Mouse (Mus musculus): ENCODE measurements around the gene Mroh3. TPM values are rescaled to one million over a fixed set of nuclear protein-coding genes. Genes with fewer than 3 reads are reported as not detected.

The Mroh3 gene
- polyA plus RNA-seq (2015; fragmentation: Nextera tagmentation; extraction: Ambion mirVana): not detected in 2 replicates

DNA sequence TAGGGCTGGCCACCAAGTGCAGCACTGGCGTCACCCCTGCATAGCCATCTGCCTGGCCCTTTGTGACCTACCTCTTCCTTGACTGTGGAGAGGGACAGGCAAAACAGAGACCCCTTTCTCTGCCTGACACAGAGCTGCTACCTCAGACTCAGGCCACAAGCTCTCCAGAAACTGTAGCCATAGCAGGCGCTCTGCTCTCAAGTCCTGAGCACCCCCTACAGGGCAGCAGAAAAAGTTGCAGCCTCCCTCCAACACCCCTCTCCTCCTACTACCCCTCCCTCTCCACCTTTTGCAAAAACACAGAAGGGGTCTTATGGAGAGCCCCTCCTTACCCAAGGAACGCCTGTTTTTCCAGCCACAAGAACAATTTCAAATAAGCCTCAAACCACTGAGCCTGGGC lies at the start of gene Mroh3:
Mroh3 (minus strand) TSS at position 26 of the 400 bp plus-strand sequence.
- Histone ChIP-seq H3K4me2 (no peak within 1 kb of the TSS), H3K36me3 (peaks cover 12% of the 10 kb centered on the region), H3K4me1 (replicated peaks) (no peaks in the 10 kb centered on the region), H3K27me3 (no peaks in the 10 kb centered on the region), H3K4me3 (no peak within 1 kb of the TSS), H3K9ac (no peak within 1 kb of the TSS), H3K9me3 (no peaks in the 10 kb centered on the region), H3K27ac (no peak within 1 kb of the TSS)
- WGBS: 42% methylated on average over 3 of the region's 3 CpGs
- ATAC-seq (ENCODE audit: low FRiP score): 0 out of 2 replicates have a peak, but pooled peaks have one; percentile 21

DNA sequence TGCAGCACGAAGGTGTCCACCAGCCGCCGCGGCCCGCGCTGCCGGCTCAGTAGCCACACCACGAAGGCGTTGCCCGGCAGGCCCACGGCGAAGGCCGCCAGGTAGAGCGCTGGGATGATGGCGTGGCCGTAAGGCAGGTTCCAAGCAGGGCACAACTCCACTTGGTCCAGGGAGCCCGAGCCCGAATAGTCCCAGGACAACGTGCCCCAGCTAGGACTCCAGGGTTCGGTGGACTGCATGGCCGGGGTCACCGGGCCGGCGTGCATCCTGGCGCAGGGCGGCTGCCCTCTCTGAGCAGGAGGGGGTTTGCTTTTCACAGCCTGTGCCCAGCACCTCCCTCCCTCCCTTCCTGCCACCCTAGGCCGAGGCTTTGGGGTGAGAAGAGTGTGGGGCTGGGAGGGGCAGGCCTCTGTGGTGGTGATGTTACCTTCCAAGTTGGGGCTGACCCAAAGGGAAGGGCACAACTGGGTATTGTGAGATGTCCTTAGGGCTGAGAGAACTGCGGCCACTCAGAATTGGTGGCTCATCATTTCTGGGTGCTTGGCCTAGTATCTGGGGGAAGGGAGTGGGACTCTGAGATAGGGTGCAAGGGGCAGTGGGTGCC lies 48.1 kb upstream of the Mroh3 start, which contains the start of gene Gpr25:
Gpr25 (minus strand) TSS at position 239 of the 604 bp plus-strand sequence.
- 7% methylated on average over 28 of the region's 28 CpGs for WGBS
- H3K9ac ChIP-seq: peak within 1 kb of the TSS; percentile 80
- H3K27me3 ChIP-seq: peaks cover 65% of the 10 kb centered on the region
- H3K4me2 ChIP-seq: peak within 1 kb of the TSS; percentile 92
- ATAC-seq (ENCODE audit: low FRiP score): peak; percentile 30; the same call in 1 of the 2 replicates
- H3K4me3 ChIP-seq: peak within 1 kb of the TSS; percentile 57
- peak within 1 kb of the TSS; percentile 69 for H3K27ac ChIP-seq
- no peaks in the 10 kb centered on the region for H3K36me3 ChIP-seq
- H3K4me1 ChIP-seq (replicated peaks): peaks cover 20% of the 10 kb centered on the region
- H3K9me3 ChIP-seq: no peaks in the 10 kb centered on the region

- Histone ChIP-seq H3K4me3 (peak overlapping the region; percentile 57), H3K27me3 (peaks cover 67% of the 10 kb centered on the region), H3K27ac (peak overlapping the region; percentile 69)
Observed at GRCm38 (mm10) chr1:136259893-136260634, 47.4 kb upstream of the Mroh3 start.

GRCm38 (mm10) chr1:136259543-136259892 lies 46.9 kb upstream of the Mroh3 start:
- 4% methylated on average over 16 of the region's 16 CpGs for WGBS
- no peak overlapping the region for H3K27ac ChIP-seq
- ATAC-seq (ENCODE audit: low FRiP score): peak; percentile 8; the same call in 1 of the 2 replicates

More at GRCm38 (mm10) chr1:136259893-136260634, 47.4 kb upstream of the Mroh3 start:
- Histone ChIP-seq H3K36me3 (no peaks in the 10 kb centered on the region), H3K9me3 (no peaks in the 10 kb centered on the region), H3K9ac (peak overlapping the region; percentile 80), H3K4me2 (peak overlapping the region; percentile 92), H3K4me1 (replicated peaks) (peaks cover 25% of the 10 kb centered on the region)
- ATAC-seq (ENCODE audit: low FRiP score): peak; percentile 83
- under 1% methylated on average over 89 of the region's 95 CpGs for WGBS

DNA sequence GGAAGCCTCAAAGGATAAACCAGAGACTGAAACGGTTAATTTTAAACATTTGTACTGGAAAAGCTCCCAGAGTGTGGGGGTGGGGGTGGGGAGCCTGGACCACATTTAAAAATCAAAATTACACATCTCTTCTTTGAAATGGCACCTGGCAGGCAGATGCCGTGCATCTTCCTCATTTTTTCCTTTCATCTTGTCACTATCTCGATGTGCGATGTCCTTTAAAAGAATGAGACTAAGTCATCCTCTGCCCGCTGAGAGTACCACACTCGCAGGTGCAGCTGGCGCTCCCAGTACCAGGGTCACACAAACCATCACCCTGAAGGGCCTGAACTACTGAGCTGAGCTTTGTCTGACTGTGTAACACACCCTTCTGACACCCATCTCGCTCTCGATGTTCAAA lies 45.9 kb upstream of the Mroh3 start:
- 80% methylated on average over 9 of the region's 9 CpGs for WGBS
- H3K4me1 ChIP-seq (replicated peaks): peaks cover 25% of the 10 kb centered on the region
- H3K4me2 ChIP-seq: no peak overlapping the region
- no peaks in the 10 kb centered on the region for H3K9me3 ChIP-seq
- H3K4me3 ChIP-seq: no peak overlapping the region
- ATAC-seq (ENCODE audit: low FRiP score): no peak
- no peak overlapping the region for H3K9ac ChIP-seq
- H3K27me3 ChIP-seq: peaks cover 70% of the 10 kb centered on the region
- H3K27ac ChIP-seq: no peak overlapping the region
- H3K36me3 ChIP-seq: no peaks in the 10 kb centered on the region

More at GRCm38 (mm10) chr1:136259543-136259892, 46.9 kb upstream of the Mroh3 start:
- Histone ChIP-seq H3K27me3 (peaks cover 67% of the 10 kb centered on the region), H3K4me3 (peak overlapping the region; percentile 57), H3K36me3 (no peaks in the 10 kb centered on the region), H3K9me3 (no peaks in the 10 kb centered on the region), H3K9ac (peak overlapping the region; percentile 80), H3K4me1 (replicated peaks) (peaks cover 25% of the 10 kb centered on the region), H3K4me2 (peak overlapping the region; percentile 92)

GRCm38 (mm10) chr1:136255657-136256056 lies 43.0 kb upstream of the Mroh3 start:
- H3K4me3 ChIP-seq: no peak overlapping the region
- no peak overlapping the region for H3K4me2 ChIP-seq
- ATAC-seq (ENCODE audit: low FRiP score): no peak
- peaks cover 45% of the 10 kb centered on the region for H3K27me3 ChIP-seq
- no peak overlapping the region for H3K9ac ChIP-seq
- H3K4me1 ChIP-seq (replicated peaks): peaks cover 20% of the 10 kb centered on the region
- WGBS: 41% methylated on average over 8 of the region's 8 CpGs
- H3K36me3 ChIP-seq: no peaks in the 10 kb centered on the region
- H3K27ac ChIP-seq: no peak overlapping the region
- H3K9me3 ChIP-seq: no peaks in the 10 kb centered on the region

DNA sequence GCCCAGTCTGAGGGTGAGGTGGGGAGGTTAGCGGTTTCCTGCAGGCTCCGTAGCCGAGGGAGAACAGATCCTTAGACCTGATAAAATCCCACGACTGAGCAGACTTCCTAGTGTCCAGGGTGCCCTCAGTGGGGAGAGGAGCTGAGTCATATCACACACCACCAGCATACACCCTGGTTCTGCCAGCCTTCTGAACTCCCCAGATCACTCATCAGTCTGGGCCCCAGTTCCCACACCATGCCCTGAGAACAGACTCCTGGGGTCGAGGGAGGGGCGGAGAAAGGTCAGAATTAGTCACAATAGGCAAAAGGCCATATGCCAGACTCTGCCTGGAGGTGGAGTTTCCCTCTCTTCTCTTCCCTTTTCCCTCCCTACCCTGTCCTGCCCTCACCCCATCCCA lies 42.5 kb upstream of the Mroh3 start:
- 35% methylated on average over 6 of the region's 6 CpGs for WGBS
- ATAC-seq (ENCODE audit: low FRiP score): no peak
- Histone ChIP-seq H3K36me3 (no peaks in the 10 kb centered on the region), H3K4me1 (replicated peaks) (peaks cover 15% of the 10 kb centered on the region), H3K27ac (no peak overlapping the region), H3K4me3 (no peak overlapping the region), H3K9me3 (no peaks in the 10 kb centered on the region), H3K27me3 (peaks cover 40% of the 10 kb centered on the region), H3K4me2 (no peak overlapping the region), H3K9ac (no peak overlapping the region)

DNA sequence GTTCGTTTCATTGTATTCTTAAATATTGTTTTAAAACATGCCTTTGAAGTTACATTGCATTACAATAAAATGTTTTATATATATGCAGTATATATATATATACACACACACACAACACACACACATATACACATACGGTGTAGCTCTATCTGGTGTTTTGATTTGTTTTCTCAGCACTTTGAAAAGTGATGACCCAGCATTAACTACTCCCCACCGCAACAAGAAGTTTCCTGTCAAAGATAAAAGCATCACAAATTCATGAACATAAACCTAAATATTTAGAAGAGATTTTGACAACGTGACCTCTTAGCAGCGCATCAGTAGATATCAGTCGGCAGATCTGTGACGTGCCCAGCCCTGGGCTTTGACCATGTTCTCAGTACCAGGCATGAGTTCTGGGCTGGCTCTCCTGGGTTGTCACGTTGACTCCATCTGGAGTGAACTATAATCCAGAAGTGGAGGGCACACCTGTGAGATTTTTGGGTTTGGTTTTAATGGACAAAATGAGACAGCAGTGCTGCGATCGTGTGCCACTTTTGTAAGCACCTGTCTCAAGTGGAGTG lies 42.0 kb upstream of the Mroh3 start:
- ATAC-seq (ENCODE audit: low FRiP score): no peak
- WGBS: 88% methylated on average over 10 of the region's 10 CpGs

GRCm38 (mm10) chr1:136253472-136253871 lies 40.8 kb upstream of the Mroh3 start:
- no peak overlapping the region for H3K27ac ChIP-seq
- no peaks in the 10 kb centered on the region for H3K9me3 ChIP-seq
- no peak overlapping the region for H3K4me3 ChIP-seq
- ATAC-seq (ENCODE audit: low FRiP score): no peak
- peaks cover 23% of the 10 kb centered on the region for H3K27me3 ChIP-seq
- H3K4me1 ChIP-seq (replicated peaks): peaks cover 10% of the 10 kb centered on the region; the same call in 1 of the 2 replicates
- WGBS: 26% methylated on average over 2 of the region's 2 CpGs
- H3K36me3 ChIP-seq: no peaks in the 10 kb centered on the region
- no peak overlapping the region for H3K9ac ChIP-seq
- no peak overlapping the region for H3K4me2 ChIP-seq

More for the DNA sequence above, 42.0 kb upstream of the Mroh3 start:
- H3K9ac ChIP-seq: no peak overlapping the region
- H3K27ac ChIP-seq: no peak overlapping the region
- peaks cover 34% of the 10 kb centered on the region for H3K27me3 ChIP-seq
- no peaks in the 10 kb centered on the region for H3K9me3 ChIP-seq
- H3K4me1 ChIP-seq (replicated peaks): peaks cover 12% of the 10 kb centered on the region
- no peaks in the 10 kb centered on the region for H3K36me3 ChIP-seq
- no peak overlapping the region for H3K4me2 ChIP-seq
- no peak overlapping the region for H3K4me3 ChIP-seq

DNA sequence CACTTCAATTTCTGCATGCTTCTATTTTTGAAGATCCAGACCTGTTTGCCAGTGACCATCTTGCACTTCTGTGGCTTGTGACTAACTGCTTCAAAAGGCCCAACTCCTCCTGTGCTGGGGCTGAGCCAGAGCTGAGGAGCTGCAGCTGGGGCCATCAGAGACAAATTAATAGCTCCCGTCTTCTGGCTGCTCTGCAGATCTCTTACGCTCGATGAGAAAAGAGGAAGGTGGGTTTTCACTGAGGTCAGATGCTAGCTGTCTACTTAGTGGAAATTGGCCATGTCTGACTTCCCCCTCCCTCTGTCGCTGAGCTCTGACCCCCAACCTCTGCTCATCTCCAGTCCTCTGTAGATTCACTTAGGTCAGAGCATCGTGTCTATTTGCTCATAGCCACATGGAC lies 37.0 kb upstream of the Mroh3 start:
- Histone ChIP-seq H3K36me3 (no peaks in the 10 kb centered on the region), H3K27me3 (0 out of 2 replicates have a peak, but pooled peaks cover 3% of the 10 kb centered on the region), H3K9me3 (no peaks in the 10 kb centered on the region), H3K4me2 (no peak overlapping the region), H3K4me3 (no peak overlapping the region), H3K27ac (no peak overlapping the region), H3K9ac (no peak overlapping the region), H3K4me1 (replicated peaks) (0 out of 2 replicates have a peak, but pooled peaks cover 4% of the 10 kb centered on the region)
- 57% methylated on average over 5 of the region's 5 CpGs for WGBS
- ATAC-seq (ENCODE audit: low FRiP score): no peak

DNA sequence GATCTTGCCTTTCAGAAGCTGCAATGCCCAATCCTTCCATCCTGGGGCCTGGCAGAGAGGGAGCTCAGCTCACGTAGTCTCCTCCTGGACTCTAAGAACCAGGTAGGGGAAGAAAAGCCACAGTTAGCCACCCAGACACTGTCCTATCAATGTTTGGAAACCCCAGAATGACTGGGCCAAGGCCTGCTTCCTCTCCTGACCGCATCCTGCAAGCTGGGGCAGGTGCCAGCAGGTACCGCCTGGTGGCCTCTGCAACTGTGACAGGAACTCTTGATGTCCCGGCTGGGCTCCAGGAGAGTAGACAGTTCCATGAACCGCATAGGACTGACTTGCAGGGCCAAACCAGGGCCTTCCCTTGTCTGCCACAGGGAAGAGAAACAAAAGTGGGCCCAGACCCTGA lies 34.8 kb upstream of the Mroh3 start:
- Histone ChIP-seq H3K27me3 (no peaks in the 10 kb centered on the region), H3K9ac (no peak overlapping the region), H3K4me2 (no peak overlapping the region), H3K27ac (no peak overlapping the region), H3K4me1 (replicated peaks) (0 out of 2 replicates have a peak, but pooled peaks cover 4% of the 10 kb centered on the region), H3K36me3 (no peaks in the 10 kb centered on the region), H3K9me3 (no peaks in the 10 kb centered on the region), H3K4me3 (no peak overlapping the region)
- 96% methylated on average over 5 of the region's 5 CpGs for WGBS
- no peak for ATAC-seq (ENCODE audit: low FRiP score)

- Histone ChIP-seq H3K27ac (no peak overlapping the region), H3K4me1 (replicated peaks) (0 out of 2 replicates have a peak, but pooled peaks cover under 1% of the 10 kb centered on the region), H3K4me2 (no peak overlapping the region), H3K27me3 (no peaks in the 10 kb centered on the region), H3K36me3 (no peaks in the 10 kb centered on the region), H3K9ac (no peak overlapping the region), H3K4me3 (no peak overlapping the region), H3K9me3 (no peaks in the 10 kb centered on the region)
- 95% methylated on average over 4 of the region's 5 CpGs for WGBS
- no peak for ATAC-seq (ENCODE audit: low FRiP score)
Observed at GRCm38 (mm10) chr1:136244469-136244868, 31.8 kb upstream of the Mroh3 start.

All from hindbrain, embryonic 13.5 days (tissue).